8 mouse cellular contexts compared by ENCODE assay signal in the genomic region with DNA sequence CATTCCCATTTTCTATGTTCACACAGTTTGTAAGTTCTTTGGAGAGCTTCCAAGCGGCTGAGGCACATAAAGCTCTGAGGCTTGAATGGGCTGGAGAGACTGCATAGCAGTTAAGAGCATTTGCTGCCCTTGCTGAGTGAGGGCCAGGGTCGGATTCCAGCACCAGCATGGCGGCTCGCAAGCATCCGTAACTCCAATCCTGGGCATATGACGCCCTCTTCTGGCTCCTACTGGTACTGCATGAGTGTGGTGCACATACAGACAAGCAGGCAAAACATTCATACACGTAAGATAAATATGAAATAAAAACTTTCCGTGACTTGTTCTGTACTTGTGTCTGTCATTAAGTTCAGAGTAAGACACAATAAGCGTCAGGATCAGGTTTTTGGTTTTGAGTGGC. TPM values are rescaled to one million over a fixed set of nuclear protein-coding genes. Genes with fewer than 3 reads are reported as not detected.
DNase-seq lines count a peak whose midpoint lies in the region; ATAC-seq lines count a peak whose summit lies in the region.

No protein-coding gene starts in this region.

- H3K9me3 ChIP-seq in heart, embryonic 11.5 days (replicated peaks; ENCODE audit: control insufficient read depth, low read length), result no peaks in the 10 kb centered on the region
- H3K9me3 ChIP-seq in stomach, embryonic 15.5 days, result no peaks in the 10 kb centered on the region

- no peak overlapping the region for H3K4me3 ChIP-seq in heart, embryonic 11.5 days (ENCODE audit: low read depth, low read length)
- no peak overlapping the region for H3K4me3 ChIP-seq in stomach, embryonic 15.5 days (replicated peaks)

- peak overlapping the region; percentile 10; the same call in 1 of the 2 replicates for H3K27ac ChIP-seq in heart, embryonic 11.5 days (ENCODE audit: low read depth, low read length)
- 0 out of 2 replicates have a peak overlapping the region, but pooled peaks have one; percentile 16 for H3K27ac ChIP-seq in stomach, embryonic 15.5 days

- H3K27me3 ChIP-seq in heart, embryonic 11.5 days (ENCODE audit: control insufficient read depth, insufficient read depth, low read length), result no peaks in the 10 kb centered on the region
- H3K27me3 ChIP-seq in stomach, embryonic 15.5 days (replicated peaks), result no peaks in the 10 kb centered on the region

- no peak for ATAC-seq in CD4-positive, CD25-positive, alpha-beta regulatory T cell, adult 4 months
- ATAC-seq in heart, embryonic 11.5 days (replicated peaks; ENCODE audit: insufficient number of reproducible peaks, low FRiP score, low TSS enrichment), result no peak
- ATAC-seq in stomach, embryonic 15.5 days (ENCODE audit: insufficient read depth, low FRiP score, low read depth), result no peak

- H3K36me3 ChIP-seq in heart, embryonic 11.5 days (ENCODE audit: control insufficient read depth, insufficient read depth, low read length), result no peaks in the 10 kb centered on the region
- no peaks in the 10 kb centered on the region for H3K36me3 ChIP-seq in stomach, embryonic 15.5 days

- H3K4me2 ChIP-seq in heart, embryonic 11.5 days, result peak overlapping the region; percentile 14; the same call in 1 of the 2 replicates
- no peak overlapping the region for H3K4me2 ChIP-seq in stomach, embryonic 15.5 days

- DNase-seq in CD4-positive, CD25-positive, alpha-beta regulatory T cell, adult 2 months (ENCODE audit: low read depth, low spot score), result peak; percentile 49
- peak; percentile 30 for DNase-seq in right cerebral cortex, postnatal 14 days
- no peak for DNase-seq in right cerebral cortex, adult 18-20 months
- peak; percentile 60 for DNase-seq in liver
- DNase-seq in cerebellum, adult 11 months, result no peak

- H3K9ac ChIP-seq in heart, embryonic 11.5 days (ENCODE audit: low read depth, low read length), result no peak overlapping the region
- H3K9ac ChIP-seq in stomach, embryonic 15.5 days, result no peak overlapping the region

- H3K4me1 ChIP-seq in heart, embryonic 11.5 days (ENCODE audit: control insufficient read depth, insufficient read depth, low read length), result peaks cover 12% of the 10 kb centered on the region
- H3K4me1 ChIP-seq in stomach, embryonic 15.5 days, result peaks cover 3% of the 10 kb centered on the region; the same call in 1 of the 2 replicates

- WGBS in heart, embryonic 11.5 days (ENCODE audit: insufficient replicate concordance), result 56% methylated on average over 9 of the region's 9 CpGs
- 55% methylated on average over 9 of the region's 9 CpGs for WGBS in stomach, embryonic 15.5 days

RNA-seq across cellular contexts. Expression of gene Tnfsfm13, which starts 19.6 kb away (rescaled TPM):
- polyA plus RNA-seq in CD4-positive, CD25-positive, alpha-beta regulatory T cell, adult 4 months (2017; shearing (Covaris generic)), result not detected
- 3.0 and 4.2 TPM in 2 replicates for polyA plus RNA-seq in heart, embryonic 11.5 days (2014; fragmentation: Nextera tagmentation; extraction: Ambion mirVana)
- polyA plus RNA-seq in stomach, embryonic 15.5 days (2015; fragmentation: Nextera tagmentation; extraction: Ambion mirVana), result 3.3 and 3.5 TPM in 2 replicates

RNA-seq across cellular contexts. Expression of gene Tnfsf12, which starts 19.8 kb away (rescaled TPM):
- under 1 TPM in 1 of 2 experiments, not detected in 1; 0.23 TPM for polyA plus RNA-seq in CD4-positive, CD25-positive, alpha-beta regulatory T cell, adult 4 months (2017; shearing (Covaris generic))
- polyA plus RNA-seq in heart, embryonic 11.5 days (2014; fragmentation: Nextera tagmentation; extraction: Ambion mirVana), result 4.4 TPM in 2 replicates
- 8.0 and 8.9 TPM in 2 replicates for polyA plus RNA-seq in stomach, embryonic 15.5 days (2015; fragmentation: Nextera tagmentation; extraction: Ambion mirVana)

RNA-seq across cellular contexts. Expression of gene Tnfsf13, which starts 29.9 kb away (rescaled TPM):
- polyA plus RNA-seq in CD4-positive, CD25-positive, alpha-beta regulatory T cell, adult 4 months (2017; shearing (Covaris generic)), result not detected
- 0.24 TPM in 1 of 2 replicates, not detected in the other for polyA plus RNA-seq in heart, embryonic 11.5 days (2014; fragmentation: Nextera tagmentation; extraction: Ambion mirVana)
- 0.31 and 0.61 TPM in 2 replicates for polyA plus RNA-seq in stomach, embryonic 15.5 days (2015; fragmentation: Nextera tagmentation; extraction: Ambion mirVana)

RNA-seq across cellular contexts. Expression of gene Senp3, which starts 33.6 kb away (rescaled TPM):
- 10 to 100 TPM; 31.6 to 47.4 TPM for polyA plus RNA-seq in CD4-positive, CD25-positive, alpha-beta regulatory T cell, adult 4 months (2017; shearing (Covaris generic))
- polyA plus RNA-seq in heart, embryonic 11.5 days (2014; fragmentation: Nextera tagmentation; extraction: Ambion mirVana), result 70.2 and 81.4 TPM in 2 replicates
- 69.1 and 74.5 TPM in 2 replicates for polyA plus RNA-seq in stomach, embryonic 15.5 days (2015; fragmentation: Nextera tagmentation; extraction: Ambion mirVana)

RNA-seq across cellular contexts. Expression of gene Polr2a, which starts 43.0 kb away (rescaled TPM):
- 10 to 100 TPM; 25.6 to 36.0 TPM for polyA plus RNA-seq in CD4-positive, CD25-positive, alpha-beta regulatory T cell, adult 4 months (2017; shearing (Covaris generic))
- polyA plus RNA-seq in heart, embryonic 11.5 days (2014; fragmentation: Nextera tagmentation; extraction: Ambion mirVana), result 29.0 and 36.7 TPM in 2 replicates
- 21.0 and 25.8 TPM in 2 replicates for polyA plus RNA-seq in stomach, embryonic 15.5 days (2015; fragmentation: Nextera tagmentation; extraction: Ambion mirVana)

Comparison
In these comparisons a context has a peak if more than half of its experiments do, and no peak if none do; other contexts are left out.
1. DNase-seq: peak in CD4-positive, CD25-positive, alpha-beta regulatory T cell, adult 2 months (single experiment), right cerebral cortex, postnatal 14 days (single experiment) and liver (single experiment); none in right cerebral cortex, adult 18-20 months (single experiment) and cerebellum, adult 11 months (single experiment).